Mouse (Mus musculus) T-helper 17 cell (primary cell): ENCODE measurements around the gene Itih5.

Experiments used
- in situ Hi-C, 2 experiments: fragments of 300-600 bp; cut with MboI, MseI; formaldehyde crosslinking; loops; 1 replicate in 1 of 2; 2 replicates in 1 of 2; pipeline ENCODE4 v1.15.1; 2025; ENCODE audit warnings: high pct_unique_total_duplicates in 2 of 2

Itih5 gene

GRCm38 (mm10) chr2:10260109-10260508 is 106.7 kb downstream of the Itih5 start:
- in situ Hi-C loops, result no loop called here

DNA sequence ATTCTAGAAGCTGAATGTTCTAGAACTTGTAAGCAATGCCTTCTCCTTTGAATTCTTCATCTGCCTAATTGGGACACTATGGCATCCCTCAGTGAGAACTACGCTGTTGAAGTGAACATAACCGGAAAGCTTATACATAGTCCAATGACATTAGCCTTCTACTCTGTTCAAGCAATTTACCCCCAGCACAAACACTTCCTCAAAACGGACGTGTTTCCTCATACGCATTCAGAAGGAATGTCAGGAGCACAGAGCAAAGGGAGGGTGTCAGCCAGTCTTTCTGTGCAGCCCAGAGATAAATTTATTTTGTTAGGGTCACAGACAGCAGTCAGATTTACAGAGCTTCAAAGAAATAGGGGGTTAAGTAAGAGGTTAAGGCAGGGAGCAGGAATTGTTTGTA is 108.0 kb downstream of the Itih5 start:
- in situ Hi-C loops, result no loop called here

DNA sequence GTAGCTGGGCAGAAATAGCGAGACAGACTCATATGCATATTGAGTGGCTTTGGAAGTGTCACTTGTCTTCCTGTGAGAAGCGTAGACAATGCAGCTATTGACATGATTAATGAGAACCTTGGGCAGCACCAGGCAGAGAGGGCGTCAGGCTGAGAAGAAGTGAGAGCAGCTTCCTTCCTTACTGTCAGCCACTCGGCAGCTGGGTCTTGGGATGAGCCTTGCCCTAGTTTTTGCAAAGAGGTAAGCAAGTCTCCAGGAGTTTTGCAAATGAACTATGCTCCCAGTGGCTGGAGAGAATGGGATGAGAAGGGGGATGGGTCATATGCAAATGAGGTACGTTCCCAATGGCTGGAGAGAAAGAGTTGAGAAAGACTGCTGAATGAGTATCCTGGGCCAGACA is 109.4 kb downstream of the Itih5 start:
- in situ Hi-C loops, result no loop called here

DNA sequence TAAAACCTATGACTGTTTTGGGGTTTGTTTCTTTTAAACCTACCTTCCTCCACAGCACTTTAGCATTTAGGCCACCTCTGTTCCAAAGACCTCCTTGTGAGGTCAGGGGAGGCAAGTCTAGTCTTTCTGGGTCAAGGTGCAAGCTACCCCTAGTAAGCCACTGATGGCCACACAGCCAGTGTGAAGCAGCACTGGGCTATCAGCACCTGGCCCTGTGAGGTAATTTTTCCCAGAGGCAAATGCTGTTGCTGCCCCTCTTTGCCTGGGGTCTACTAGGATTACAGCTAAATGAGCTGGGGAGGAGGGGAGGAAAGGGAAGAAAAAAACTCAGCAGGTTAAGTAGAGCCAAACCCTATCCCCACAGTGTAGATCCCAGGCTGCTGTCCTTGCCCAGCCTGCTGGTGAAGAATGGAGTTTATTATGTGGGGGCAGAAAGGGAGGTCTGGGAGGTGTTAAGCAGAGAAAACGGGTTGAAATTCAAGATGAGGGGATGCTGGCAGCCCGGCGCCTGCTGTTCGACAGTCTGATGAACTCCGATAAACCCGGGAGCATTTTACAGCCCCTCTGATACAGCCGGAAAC is 110.6 kb downstream of the Itih5 start:
- in situ Hi-C loops, result no loop called here

- in situ Hi-C loops, result no loop called here
These were observed 112.5 kb downstream of the Itih5 start for GRCm38 (mm10) chr2:10265881-10266280.

DNA sequence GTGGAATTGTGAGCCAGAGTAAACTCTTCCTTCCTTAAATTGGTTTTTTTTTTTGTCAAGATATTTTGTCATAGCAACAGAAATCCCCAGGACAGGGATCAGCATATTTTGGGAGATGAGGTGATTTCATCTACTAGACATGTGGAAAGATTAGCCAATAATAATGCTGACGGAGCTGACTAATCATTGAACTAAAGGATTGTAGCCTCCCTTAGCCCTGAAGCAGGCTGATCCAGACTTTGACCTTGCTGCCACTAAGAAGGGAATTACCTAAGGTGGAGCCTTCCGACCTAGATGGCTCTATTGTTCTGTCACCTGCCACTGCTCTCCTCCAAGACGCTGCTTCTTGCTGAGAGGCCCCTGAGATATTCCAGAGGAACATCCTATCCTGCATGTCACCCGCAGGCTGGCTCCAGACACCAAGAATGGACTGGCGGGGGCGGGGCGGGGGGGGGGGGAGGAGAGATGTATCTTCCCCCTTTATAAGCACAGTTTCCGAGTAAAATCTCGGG is 119.3 kb downstream of the Itih5 start:
- in situ Hi-C loops, result loop anchor here (10.0 kb wide), 2 partner anchors 1598 to 1608 kb away; no protein-coding TSS in a partner anchor

DNA sequence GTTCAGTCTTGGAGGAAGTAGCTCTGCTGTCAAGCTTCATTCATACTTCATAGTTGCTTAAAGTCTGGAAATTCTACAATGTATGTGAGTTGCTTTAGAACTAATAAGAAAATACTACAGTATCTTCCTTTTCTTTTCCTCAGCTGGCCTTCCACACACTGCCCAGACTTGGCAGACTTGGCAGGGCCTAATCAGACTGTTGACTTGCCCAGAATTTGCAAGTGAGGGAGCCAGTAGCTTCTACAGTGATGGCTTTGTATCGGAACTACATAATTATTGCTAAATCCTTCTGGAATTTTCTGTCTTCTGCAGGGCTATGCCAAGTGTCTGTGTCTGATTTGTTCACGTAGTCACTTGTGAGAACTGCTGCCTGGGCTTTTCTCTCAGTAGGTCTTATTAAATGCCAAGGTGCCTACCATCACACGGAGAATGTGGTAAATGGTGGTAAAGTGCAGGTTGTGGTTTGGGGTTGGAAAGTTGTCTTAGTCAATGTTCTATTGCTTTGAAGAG is 120.2 kb downstream of the Itih5 start:
- in situ Hi-C loops, result loop anchor here (10.0 kb wide), 2 partner anchors 1599 to 1609 kb away; no protein-coding TSS in a partner anchor

DNA sequence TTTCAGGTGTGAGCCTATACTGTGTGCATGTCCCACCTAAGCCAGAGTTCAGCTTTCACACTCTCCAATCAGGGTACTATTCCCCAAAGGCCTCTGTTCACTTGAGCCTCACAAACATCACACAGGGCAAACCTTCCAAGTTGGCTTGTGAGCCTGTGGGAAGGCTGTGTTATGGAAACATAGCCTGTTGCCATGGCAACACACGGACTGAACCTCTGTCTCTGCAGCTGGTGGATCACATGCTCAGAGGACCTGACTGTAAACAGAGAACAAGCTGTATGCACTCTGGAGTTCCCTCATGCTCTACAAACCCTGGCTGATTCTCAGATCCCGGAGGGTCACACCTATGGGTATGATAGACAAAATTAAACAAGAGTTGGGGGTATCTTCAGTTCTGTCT is 122.8 kb downstream of the Itih5 start:
- in situ Hi-C loops, result loop anchor here (10.0 kb wide), 2 partner anchors 1601 to 1611 kb away; no protein-coding TSS in a partner anchor

DNA sequence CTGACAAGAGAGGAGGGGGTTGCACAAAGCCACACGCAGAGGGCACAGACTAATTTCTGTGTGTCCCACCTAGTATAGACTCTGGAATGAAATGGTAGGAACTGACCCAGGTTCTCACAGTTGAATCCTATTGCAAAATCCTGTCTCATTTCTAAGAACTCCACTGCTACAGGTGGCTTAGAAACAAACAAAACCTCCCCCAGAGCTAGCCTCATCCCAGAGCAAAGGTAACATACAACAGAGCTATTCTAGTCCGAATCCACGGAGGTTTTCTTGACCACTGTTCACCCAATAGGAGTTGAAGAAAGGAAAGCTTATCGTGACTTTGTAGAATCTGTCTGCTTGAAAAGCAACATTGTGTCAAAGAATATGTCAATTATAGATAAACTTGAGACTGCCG is 130.3 kb downstream of the Itih5 start:
- in situ Hi-C loops, result no loop called here

DNA sequence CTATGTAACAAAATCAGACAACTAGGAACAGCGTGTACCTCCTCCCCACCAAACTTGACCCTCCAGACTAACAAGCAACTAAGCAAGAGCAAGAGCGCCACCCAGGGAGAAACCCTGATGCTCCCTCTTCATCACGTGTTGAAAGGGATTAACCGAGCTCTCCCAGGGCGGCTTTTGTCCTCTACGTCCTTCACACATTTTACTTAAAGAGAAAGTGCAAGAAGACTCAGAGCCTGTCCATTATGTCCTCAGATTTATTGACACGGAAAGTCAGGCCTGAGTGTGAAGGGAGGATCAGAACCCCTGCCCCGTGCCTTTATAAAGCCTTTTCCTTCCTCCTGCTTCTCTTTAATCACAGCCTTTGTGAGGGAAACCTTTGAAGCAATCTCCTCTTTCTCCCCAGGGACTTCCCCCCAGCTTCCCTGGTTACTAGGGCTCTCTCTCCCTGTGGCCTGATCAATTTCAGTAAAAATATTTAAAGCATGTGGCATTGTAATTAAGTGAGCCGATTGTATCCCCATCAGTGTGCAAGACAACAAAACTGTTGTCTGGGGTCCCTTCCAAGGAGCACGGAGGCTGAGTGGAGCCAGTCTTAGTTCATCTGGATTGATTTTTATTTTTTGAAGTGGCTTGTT is 131.4 kb downstream of the Itih5 start:
- in situ Hi-C loops, result loop anchor here in 1 of 2 experiments (5.0 kb wide), 1 partner anchor 182 kb away; no protein-coding TSS in a partner anchor

DNA sequence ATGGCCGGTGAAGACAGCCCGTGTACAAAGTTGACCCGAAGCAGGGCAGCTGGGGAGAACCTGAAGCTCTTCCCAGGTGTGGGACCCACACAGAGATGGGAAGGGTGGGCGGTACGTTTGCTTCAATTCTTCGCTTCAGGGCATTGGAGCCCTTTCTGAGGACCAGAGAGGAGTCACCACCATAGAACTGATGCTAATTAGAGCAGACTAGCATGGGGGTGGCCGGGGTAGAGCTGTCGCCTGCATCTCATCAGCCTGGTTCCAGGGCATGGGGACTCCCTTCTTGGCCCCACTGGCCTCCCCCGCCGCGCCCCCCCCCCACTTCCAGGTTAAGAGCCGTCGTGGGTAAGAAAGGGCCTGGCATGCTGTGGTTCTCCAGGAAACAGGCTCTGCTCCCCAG is 132.6 kb downstream of the Itih5 start:
- in situ Hi-C loops, result loop anchor here in 1 of 2 experiments (5.0 kb wide), 1 partner anchor 184 kb away; no protein-coding TSS in a partner anchor

DNA sequence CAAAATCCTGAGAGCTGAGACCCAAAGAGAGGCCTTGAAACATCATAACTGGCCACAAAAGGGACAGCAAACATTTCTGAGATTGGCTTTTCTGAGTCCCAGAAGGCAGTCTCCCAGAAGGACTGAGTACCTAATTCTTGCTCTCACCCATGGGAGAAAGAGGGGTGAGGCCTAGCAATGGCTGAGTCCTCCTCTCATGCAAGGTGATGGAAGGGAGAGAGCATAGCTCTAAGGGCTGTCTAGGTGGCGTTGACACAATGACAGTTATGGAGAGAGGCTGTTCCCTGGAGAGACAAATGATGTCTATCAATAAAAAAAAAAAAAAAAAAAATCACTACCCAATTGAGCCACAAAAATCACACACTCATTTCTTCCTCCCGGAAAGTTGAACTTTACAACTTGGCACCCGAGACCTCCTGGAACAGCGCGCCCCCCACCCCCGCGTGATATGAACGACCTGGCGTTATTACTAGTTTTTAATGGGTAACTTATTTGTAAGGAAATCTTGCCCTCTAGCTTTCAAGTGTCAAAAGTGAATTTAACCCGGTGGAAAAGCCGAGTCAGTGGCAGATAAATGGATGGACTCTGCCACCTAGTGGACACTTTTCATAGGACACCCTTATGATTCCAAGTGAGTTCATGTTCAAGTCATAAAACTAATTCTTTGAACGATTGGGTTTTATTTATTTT is 134.9 kb downstream of the Itih5 start:
- in situ Hi-C loops, result loop anchor here in 1 of 2 experiments (5.0 kb wide), 1 partner anchor 186 kb away; no protein-coding TSS in a partner anchor

GRCm38 (mm10) chr2:10288881-10289280 is 135.5 kb downstream of the Itih5 start:
- in situ Hi-C loops, result loop anchor here in 1 of 2 experiments (5.0 kb wide), 1 partner anchor 187 kb away; no protein-coding TSS in a partner anchor

- in situ Hi-C loops, result loop anchor here (5.0 kb wide), 2 partner anchors 153 to 188 kb away; no protein-coding TSS in a partner anchor
These were observed 136.7 kb downstream of the Itih5 start for GRCm38 (mm10) chr2:10290115-10290514.

GRCm38 (mm10) chr2:10293556-10294206 is 140.3 kb downstream of the Itih5 start:
- in situ Hi-C loops, result loop anchor here (5.0 kb wide), 2 partner anchors 156 to 191 kb away; no protein-coding TSS in a partner anchor

GRCm38 (mm10) chr2:10295908-10296307 is 142.5 kb downstream of the Itih5 start:
- in situ Hi-C loops, result no loop called here

DNA sequence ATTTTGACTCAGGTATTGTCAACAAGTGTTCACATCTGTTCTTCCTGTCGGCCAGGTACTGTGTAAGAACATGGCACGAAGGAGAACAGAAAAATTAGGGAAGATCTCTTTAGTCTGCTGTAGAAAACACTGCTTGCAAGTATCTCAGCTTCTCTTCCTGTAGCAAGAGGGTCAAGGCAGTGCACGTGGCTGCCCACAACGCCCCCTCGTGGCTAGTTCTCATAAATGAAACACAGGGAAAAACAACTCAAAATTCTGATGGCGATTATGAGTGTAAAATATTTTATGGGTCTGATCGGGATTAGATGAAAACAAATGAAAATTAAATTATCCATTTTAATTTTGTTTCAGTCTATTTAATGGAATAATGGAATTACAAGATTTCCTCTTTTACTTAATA is 146.9 kb downstream of the Itih5 start:
- in situ Hi-C loops, result no loop called here

DNA sequence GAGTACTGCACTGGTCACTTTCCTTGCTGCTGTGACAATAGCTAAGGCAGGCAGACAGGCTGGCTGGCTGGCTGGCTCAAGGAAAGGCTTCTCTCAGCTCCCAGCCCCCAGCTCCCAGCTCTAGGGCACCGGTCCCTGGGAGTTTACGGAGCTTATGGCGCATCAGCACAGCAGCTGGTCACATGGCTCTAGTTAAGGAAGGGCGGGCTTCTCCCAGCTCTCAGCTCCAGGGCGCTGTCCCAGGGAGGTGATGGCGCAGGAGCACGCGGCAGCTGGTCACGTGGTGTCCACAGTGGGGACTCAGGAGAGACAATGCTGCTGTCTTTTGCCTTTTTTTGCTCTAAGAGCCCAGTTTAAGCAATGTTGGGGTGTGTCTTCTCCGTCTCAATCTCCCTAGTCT is 147.4 kb downstream of the Itih5 start:
- in situ Hi-C loops, result no loop called here

DNA sequence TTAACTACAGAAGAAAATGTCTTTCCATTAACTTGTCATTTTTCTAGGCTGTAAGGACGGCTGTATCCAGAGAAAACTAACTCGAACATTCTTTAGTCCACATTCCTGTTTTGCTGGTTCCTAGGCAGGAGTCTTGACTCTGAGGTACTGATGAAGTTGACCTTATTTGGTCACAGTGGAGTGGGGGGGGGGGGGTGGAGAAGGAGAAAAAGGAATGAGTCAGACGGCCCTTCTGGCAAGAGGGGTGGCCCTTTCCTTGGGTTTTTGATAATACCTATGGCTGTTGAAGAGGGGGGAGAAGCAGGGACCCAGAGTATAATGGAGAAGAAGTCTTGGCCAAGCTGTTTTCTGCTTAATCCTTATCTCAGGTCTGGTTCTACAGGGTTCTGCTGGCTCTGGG is 148.0 kb downstream of the Itih5 start:
- in situ Hi-C loops, result no loop called here

DNA sequence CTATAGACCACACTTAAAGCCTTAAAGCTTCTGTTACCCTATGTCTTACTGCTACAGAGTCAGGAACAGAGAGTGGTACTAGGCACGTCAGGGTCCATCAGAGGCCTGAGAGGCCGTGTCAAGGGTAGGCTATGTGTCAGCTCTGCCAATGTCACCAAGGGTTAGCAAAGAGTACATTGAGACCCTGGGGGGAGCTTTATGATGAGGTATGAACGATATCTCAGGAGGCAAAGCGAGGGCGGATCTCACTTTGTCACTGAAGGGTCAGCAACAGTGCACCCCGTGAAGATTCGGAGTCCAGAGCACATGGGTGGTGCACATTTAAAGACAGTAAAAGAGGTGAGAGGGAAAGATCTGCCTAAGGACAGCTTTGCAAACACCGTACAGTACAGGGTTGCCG is 148.6 kb downstream of the Itih5 start:
- in situ Hi-C loops, result no loop called here

GRCm38 (mm10) chr2:10304911-10305310 is 151.5 kb downstream of the Itih5 start:
- in situ Hi-C loops, result no loop called here
